Mouse (Mus musculus) embryonic facial prominence, embryonic 11.5 days (tissue): ENCODE data around the gene Tm4sf19. TPM values are rescaled to one million over a fixed set of nuclear protein-coding genes. Genes with fewer than 3 reads are reported as not detected.

Experiments
- ATAC-seq: fragments of 200-750 bp; cut with Nextera tagmentation; replicated peaks from 2 replicates; pipeline ENCODE4 v1.8.0; 2017; ENCODE audit warnings: low read depth; ENCODE audit not compliant: insufficient number of reproducible peaks, low FRiP score, low TSS enrichment
- DNase-seq: peaks from one replicate; pipeline ENCODE4 v3.0.0-alpha.2; 2015; ENCODE audit warnings: low spot score
- H3K27ac ChIP-seq: fragments of 300-500 bp; sonication (generic); replicated peaks from 2 replicates; pipeline ENCODE4 v1.5.1; 2014; ENCODE audit warnings: mild to moderate bottlenecking, low read depth, low read length, control low read depth
- H3K27me3 ChIP-seq: fragments of 300-500 bp; sonication (generic); 2 replicates; pipeline ENCODE4 v1.6.1; 2014; ENCODE audit warnings: mild to moderate bottlenecking, low read length, moderate library complexity, mixed read lengths; ENCODE audit not compliant: control insufficient read depth, insufficient read depth
- H3K36me3 ChIP-seq: fragments of 300-500 bp; sonication (generic); replicated peaks from 2 replicates; pipeline ENCODE4 v1.6.1; 2014; ENCODE audit warnings: low read depth, mild to moderate bottlenecking, low read length, moderate library complexity, mixed read lengths; ENCODE audit not compliant: control insufficient read depth, insufficient read depth
- H3K4me1 ChIP-seq: fragments of 300-500 bp; sonication (generic); 2 replicates; pipeline ENCODE4 v1.6.1; 2014; ENCODE audit warnings: low read length, mixed read lengths; ENCODE audit not compliant: control insufficient read depth, insufficient read depth
- H3K4me2 ChIP-seq: fragments of 300-500 bp; sonication (generic); 2 replicates; pipeline ENCODE4 v1.6.1; 2014; ENCODE audit warnings: low read depth, mild to moderate bottlenecking, control low read depth, low read length, moderate library complexity
- H3K4me3 ChIP-seq: fragments of 300-500 bp; sonication (generic); 2 replicates; pipeline ENCODE4 v1.5.1; 2014; ENCODE audit warnings: low read depth, low read length, control low read depth
- H3K9ac ChIP-seq: fragments of 300-500 bp; sonication (generic); replicated peaks from 2 replicates; pipeline ENCODE4 v1.6.1; 2014; ENCODE audit warnings: mild to moderate bottlenecking, control low read depth, low read length
- H3K9me3 ChIP-seq: fragments of 300-500 bp; sonication (generic); replicated peaks from 2 replicates; pipeline ENCODE4 v1.6.1; 2016; ENCODE audit warnings: mild to moderate bottlenecking, low read length, inconsistent platforms, mixed read lengths; ENCODE audit not compliant: control insufficient read depth
- WGBS: fragments of 180-500 bp; shearing (Covaris S2); extraction: QIAGEN DNeasy Blood & Tissue Kit; methylation state at CpG from one replicate; pipeline ENCODE4 v1.1.7; 2014; 5-methylcytosine and 5-hydroxymethylcytosine counted together
- polyA plus RNA-seq: library from polyadenylated mRNA; unstranded; fragments of >200 nt; fragmentation: Nextera tagmentation; extraction: Ambion mirVana; gene quantifications from 2 replicates; pipeline ENCODE4 v1.2.1, GENCODE M21; 2014

Tm4sf19 gene
- polyA plus RNA-seq: 0.22 TPM in 1 of 2 replicates, not detected in the other

DNA sequence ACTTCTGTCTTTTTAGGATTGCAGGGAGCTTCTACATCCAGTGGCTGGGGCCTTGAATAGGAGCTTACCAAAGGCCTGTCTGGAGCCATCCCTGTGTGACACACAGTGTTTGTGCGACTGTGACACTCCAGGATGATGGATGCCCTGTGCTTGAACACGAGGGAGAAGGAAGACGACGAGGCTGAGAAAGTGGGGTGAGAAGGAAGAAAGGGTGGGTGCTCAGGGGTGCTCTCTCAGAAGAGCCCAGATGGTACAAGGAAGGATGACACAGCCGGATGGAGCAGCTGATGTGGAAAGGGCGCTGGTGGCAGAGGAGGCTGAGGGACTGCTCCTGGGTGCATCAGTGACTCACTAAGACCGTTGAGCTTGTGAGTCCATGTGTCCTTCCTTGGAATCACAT is at the start of gene Tm4sf19:
Gene Tm4sf19, plus strand, starts transcription at position 240 of the 400 bp plus-strand sequence.
- Histone ChIP-seq H3K9ac (no peak within 1 kb of the TSS), H3K27ac (no peak within 1 kb of the TSS), H3K27me3 (no peaks in the 10 kb centered on the region), H3K4me1 (no peaks in the 10 kb centered on the region; the same call in 1 of the 2 replicates), H3K4me3 (no peak within 1 kb of the TSS), H3K4me2 (no peak within 1 kb of the TSS), H3K9me3 (no peaks in the 10 kb centered on the region), H3K36me3 (no peaks in the 10 kb centered on the region)
- no peak for ATAC-seq
- WGBS: 87% methylated on average over 7 of the region's 7 CpGs
- no peak for DNase-seq

DNA sequence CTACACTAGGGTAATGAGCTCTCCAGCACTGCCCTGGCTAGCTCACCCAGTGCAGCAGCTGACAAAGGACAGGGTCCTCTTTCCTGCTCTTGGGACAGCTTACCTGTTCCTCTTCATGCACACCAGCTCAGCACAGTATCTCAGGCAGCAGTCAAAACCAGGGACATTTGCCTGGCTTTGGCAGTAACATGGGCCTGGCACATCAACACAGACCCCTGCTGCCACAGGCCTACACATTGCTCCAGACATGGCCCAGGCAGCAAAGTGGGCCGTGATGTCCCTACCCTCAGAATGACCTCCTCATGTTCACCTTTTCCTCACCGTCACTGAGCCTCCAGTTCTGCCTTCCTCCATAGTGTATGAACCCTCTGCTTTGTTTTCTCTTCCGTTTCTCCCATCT is 49.5 kb upstream of the Tm4sf19 start:
- Histone ChIP-seq H3K9ac (no peak overlapping the region), H3K4me2 (no peak overlapping the region), H3K36me3 (peaks cover 4% of the 10 kb centered on the region), H3K27me3 (no peaks in the 10 kb centered on the region), H3K9me3 (no peaks in the 10 kb centered on the region), H3K4me3 (no peak overlapping the region), H3K4me1 (no peaks in the 10 kb centered on the region), H3K27ac (no peak overlapping the region)
- ATAC-seq (no peak), DNase-seq (no peak)
- 90% methylated on average over 3 of the region's 3 CpGs for WGBS

DNA sequence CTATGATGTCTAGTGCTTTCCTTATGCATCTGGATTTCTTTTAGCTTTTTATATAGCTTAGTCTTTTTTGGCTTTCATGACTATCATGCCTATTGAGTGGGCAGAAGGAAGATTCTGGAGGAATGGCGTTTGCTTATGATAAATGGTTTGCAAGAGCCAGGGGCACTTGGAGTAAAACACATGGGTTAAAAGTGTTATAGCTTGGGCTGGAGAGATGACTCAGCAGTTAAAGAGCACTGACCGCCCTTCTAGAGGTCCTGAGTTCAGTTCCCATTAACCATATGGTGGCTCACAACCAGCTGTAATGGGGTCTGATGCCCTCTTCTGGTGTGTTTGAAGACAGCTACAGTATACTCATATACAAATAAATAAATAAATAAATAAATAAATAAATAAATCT is 36.8 kb upstream of the Tm4sf19 start:
- Histone ChIP-seq H3K9me3 (no peaks in the 10 kb centered on the region), H3K27ac (no peak overlapping the region), H3K9ac (no peak overlapping the region), H3K4me1 (no peaks in the 10 kb centered on the region), H3K4me3 (no peak overlapping the region), H3K27me3 (no peaks in the 10 kb centered on the region), H3K4me2 (no peak overlapping the region), H3K36me3 (peaks cover 3% of the 10 kb centered on the region; the same call in 1 of the 2 replicates)
- WGBS: 84% methylated on average over 2 of the region's 2 CpGs
- no peak for DNase-seq
- ATAC-seq: no peak

DNA sequence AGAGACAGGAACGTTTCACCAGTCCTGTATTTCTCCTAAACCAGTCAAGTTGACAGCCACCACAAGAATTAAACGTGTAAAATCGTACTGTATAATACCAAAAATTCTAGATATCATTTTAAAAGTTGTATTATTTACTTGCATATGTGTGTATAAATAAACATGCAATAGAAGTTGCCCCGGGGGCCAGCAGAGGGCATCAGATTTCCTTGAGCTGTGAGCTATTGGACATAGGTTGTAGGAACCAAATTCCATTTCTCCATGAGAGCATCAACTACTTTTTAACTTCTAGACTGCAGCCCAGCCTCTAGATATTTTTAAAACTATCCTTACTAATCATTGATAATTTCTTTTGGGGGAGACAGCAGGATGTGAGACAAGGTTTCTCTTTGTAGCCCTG is 29.0 kb upstream of the Tm4sf19 start:
- Histone ChIP-seq H3K4me3 (no peak overlapping the region), H3K27me3 (no peaks in the 10 kb centered on the region), H3K36me3 (no peaks in the 10 kb centered on the region; the same call in 1 of the 2 replicates), H3K4me2 (no peak overlapping the region), H3K9ac (no peak overlapping the region), H3K4me1 (no peaks in the 10 kb centered on the region), H3K27ac (no peak overlapping the region), H3K9me3 (no peaks in the 10 kb centered on the region)
- DNase-seq (peak; percentile 25), ATAC-seq (no peak)
- 94% methylated on average over 4 of the region's 4 CpGs for WGBS

DNA sequence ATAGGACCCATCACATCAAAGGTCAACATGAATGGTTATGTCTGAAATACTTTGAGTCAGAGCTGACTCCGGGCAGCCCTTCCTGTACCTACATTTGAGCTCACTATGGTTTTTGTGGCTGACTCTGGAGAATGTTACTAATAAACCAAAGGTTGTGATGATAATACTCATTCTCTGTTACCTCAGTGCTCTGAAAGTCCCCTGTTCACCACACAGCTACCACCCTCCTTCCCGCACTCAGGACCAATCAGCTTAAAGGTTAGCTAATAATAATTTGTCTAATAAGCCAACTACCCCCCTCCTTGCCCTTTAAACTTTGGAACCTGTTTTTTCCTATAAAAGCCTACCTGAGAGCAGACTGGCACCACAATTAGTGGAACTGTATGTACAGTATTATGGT is 20.7 kb upstream of the Tm4sf19 start:
- H3K9ac ChIP-seq: no peak overlapping the region
- H3K4me2 ChIP-seq: no peak overlapping the region
- peaks cover 14% of the 10 kb centered on the region for H3K36me3 ChIP-seq
- H3K4me1 ChIP-seq: no peaks in the 10 kb centered on the region
- H3K27ac ChIP-seq: no peak overlapping the region
- H3K4me3 ChIP-seq: no peak overlapping the region
- WGBS: 95% methylated on average over 2 of the region's 2 CpGs
- DNase-seq (no peak), ATAC-seq (no peak)
- no peaks in the 10 kb centered on the region for H3K27me3 ChIP-seq
- H3K9me3 ChIP-seq: no peaks in the 10 kb centered on the region

DNA sequence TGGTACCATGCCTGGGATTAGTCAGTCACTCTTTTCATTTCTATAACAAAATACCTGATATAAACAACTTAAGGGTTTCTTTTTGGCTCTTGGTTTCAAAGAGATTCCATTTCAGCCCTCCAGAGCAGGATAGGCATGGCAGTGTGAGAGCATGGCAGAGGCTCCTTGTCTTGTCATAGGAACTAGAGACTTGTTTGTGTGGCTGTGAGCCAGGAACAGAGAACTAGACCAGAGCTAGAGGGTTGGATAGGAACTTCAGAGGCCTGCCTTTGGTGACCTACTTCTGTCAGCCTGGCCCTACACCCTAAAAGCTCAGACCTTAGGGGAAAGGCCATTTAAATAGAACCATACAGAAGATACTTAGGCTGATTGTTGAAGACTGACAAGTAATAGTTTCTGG is 17.4 kb upstream of the Tm4sf19 start:
- peaks cover 10% of the 10 kb centered on the region for H3K36me3 ChIP-seq

DNA sequence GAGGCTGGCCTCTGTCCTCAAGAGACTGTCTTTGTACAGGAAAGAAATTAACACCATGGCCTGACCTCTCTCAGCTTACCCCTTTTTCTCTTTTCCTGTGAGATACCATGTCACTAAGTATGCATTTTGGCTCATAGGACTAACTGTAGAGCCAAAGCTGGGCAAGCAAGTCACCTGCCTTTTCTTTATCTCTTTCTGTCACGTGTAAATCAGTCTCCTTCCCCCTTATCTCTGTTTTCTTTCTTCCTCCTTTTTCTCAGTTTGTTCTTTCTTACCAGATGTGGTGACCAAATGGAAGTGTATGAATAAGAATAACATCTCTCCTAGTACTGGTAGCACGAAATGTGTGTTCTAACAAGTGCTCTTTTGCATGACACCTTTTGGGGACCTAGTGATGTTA is 15.4 kb upstream of the Tm4sf19 start:
- no peak overlapping the region for H3K9ac ChIP-seq
- no peaks in the 10 kb centered on the region for H3K27me3 ChIP-seq
- no peaks in the 10 kb centered on the region for H3K4me1 ChIP-seq
- no peak overlapping the region for H3K4me2 ChIP-seq
- H3K9me3 ChIP-seq: no peaks in the 10 kb centered on the region
- ATAC-seq: no peak
- no peak overlapping the region for H3K4me3 ChIP-seq
- H3K36me3 ChIP-seq: peaks cover 5% of the 10 kb centered on the region
- DNase-seq: no peak
- WGBS: 90% methylated on average over 2 of the region's 2 CpGs
- H3K27ac ChIP-seq: no peak overlapping the region

More for the DNA sequence above, 17.4 kb upstream of the Tm4sf19 start:
- H3K4me1 ChIP-seq: no peaks in the 10 kb centered on the region
- DNase-seq (no peak), ATAC-seq (no peak)
- H3K9ac ChIP-seq: no peak overlapping the region
- no peak overlapping the region for H3K4me3 ChIP-seq
- no peaks in the 10 kb centered on the region for H3K9me3 ChIP-seq
- no peak overlapping the region for H3K27ac ChIP-seq
- no peaks in the 10 kb centered on the region for H3K27me3 ChIP-seq
- no peak overlapping the region for H3K4me2 ChIP-seq

DNA sequence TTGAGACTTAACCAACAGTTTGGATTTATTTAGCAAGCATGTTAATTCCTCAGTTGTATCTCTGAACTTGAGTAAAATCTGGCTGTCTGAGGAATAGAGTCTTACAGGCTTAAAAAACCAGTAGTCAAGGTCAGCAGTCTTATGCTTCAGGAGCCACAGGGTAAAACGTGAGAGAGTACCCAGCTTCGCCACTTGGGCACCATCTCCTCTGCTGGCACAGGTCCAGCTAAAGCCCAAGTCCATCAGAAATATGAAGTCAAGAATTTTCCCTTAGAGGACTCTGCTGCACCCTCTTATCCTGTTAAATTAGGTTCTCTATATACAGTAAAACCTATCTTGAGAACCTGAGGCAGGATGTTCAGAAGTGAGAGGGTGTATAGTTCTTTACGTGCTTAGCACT is 13.5 kb upstream of the Tm4sf19 start:
- ATAC-seq (no peak), DNase-seq (no peak)
- H3K9ac ChIP-seq: no peak overlapping the region
- no peak overlapping the region for H3K4me2 ChIP-seq
- no peaks in the 10 kb centered on the region for H3K27me3 ChIP-seq
- 91% methylated on average over 3 of the region's 3 CpGs for WGBS
- no peak overlapping the region for H3K4me3 ChIP-seq
- no peaks in the 10 kb centered on the region for H3K9me3 ChIP-seq
- no peaks in the 10 kb centered on the region for H3K4me1 ChIP-seq
- no peak overlapping the region for H3K27ac ChIP-seq
- H3K36me3 ChIP-seq: no peaks in the 10 kb centered on the region; the same call in 1 of the 2 replicates
